Mouse (Mus musculus): ENCODE data around the gene Zbtb34. TPM values are rescaled to one million over a fixed set of nuclear protein-coding genes. Genes with fewer than 3 reads are reported as not detected.
A peak's percentile ranks its signal among the peaks of the same experiment; 100 is the strongest.

Gene Zbtb34
- polyA plus RNA-seq, 1 experiment from 2014 or later = 7.2 TPM

GRCm38 (mm10) chr2:33426640-33427398, 4.3 kb downstream of the Zbtb34 start:
- peaks cover 37% of the 10 kb centered on the region for H3K36me3 ChIP-seq
- no peaks in the 10 kb centered on the region for H3K9me3 ChIP-seq
- WGBS = 55% methylated on average over 10 of the region's 10 CpGs
- H3K4me3 ChIP-seq = no peak overlapping the region
- H3K4me1 ChIP-seq (replicated peaks) = peaks cover 43% of the 10 kb centered on the region
- no peaks in the 10 kb centered on the region for H3K27me3 ChIP-seq
- peak overlapping the region; percentile 19; the same call in 1 of the 2 replicates for H3K9ac ChIP-seq
- H3K27ac ChIP-seq = no peak overlapping the region
- ATAC-seq (ENCODE audit: low FRiP score) = no peak
- H3K4me2 ChIP-seq = no peak overlapping the region

- no peak overlapping the region for H3K9ac ChIP-seq
- no peak overlapping the region for H3K27ac ChIP-seq
- peaks cover 19% of the 10 kb centered on the region for H3K36me3 ChIP-seq
- H3K4me1 ChIP-seq (replicated peaks) = peaks cover 6% of the 10 kb centered on the region
- no peak for ATAC-seq (ENCODE audit: low FRiP score)
- 87% methylated on average over 4 of the region's 4 CpGs for WGBS
- no peaks in the 10 kb centered on the region for H3K9me3 ChIP-seq
- no peak overlapping the region for H3K4me2 ChIP-seq
- H3K4me3 ChIP-seq = no peak overlapping the region
- H3K27me3 ChIP-seq = no peaks in the 10 kb centered on the region
Measured at GRCm38 (mm10) chr2:33417454-33417853, 13.7 kb downstream of the Zbtb34 start.

GRCm38 (mm10) chr2:33414019-33414418, 17.1 kb downstream of the Zbtb34 start:
- H3K4me3 ChIP-seq = no peak overlapping the region
- ATAC-seq (ENCODE audit: low FRiP score) = no peak
- no peak overlapping the region for H3K27ac ChIP-seq
- peaks cover 41% of the 10 kb centered on the region for H3K36me3 ChIP-seq
- H3K9ac ChIP-seq = no peak overlapping the region
- no peaks in the 10 kb centered on the region for H3K9me3 ChIP-seq
- H3K4me1 ChIP-seq (replicated peaks) = 0 out of 2 replicates have a peak, but pooled peaks cover 8% of the 10 kb centered on the region
- H3K4me2 ChIP-seq = no peak overlapping the region
- WGBS = 95% methylated on average over 13 of the region's 13 CpGs
- no peaks in the 10 kb centered on the region for H3K27me3 ChIP-seq

GRCm38 (mm10) chr2:33412111-33412510, 19.0 kb downstream of the Zbtb34 start:
- Histone ChIP-seq H3K9me3 (no peaks in the 10 kb centered on the region), H3K27ac (no peak overlapping the region), H3K27me3 (no peaks in the 10 kb centered on the region), H3K9ac (no peak overlapping the region), H3K4me2 (no peak overlapping the region), H3K4me1 (replicated peaks) (peaks cover 11% of the 10 kb centered on the region), H3K36me3 (peaks cover 40% of the 10 kb centered on the region), H3K4me3 (no peak overlapping the region)
- no peak for ATAC-seq (ENCODE audit: low FRiP score)
- 88% methylated on average over 14 of the region's 14 CpGs for WGBS

- Histone ChIP-seq H3K27me3 (no peaks in the 10 kb centered on the region), H3K4me3 (no peak overlapping the region), H3K9ac (no peak overlapping the region), H3K36me3 (peaks cover 6% of the 10 kb centered on the region), H3K9me3 (no peaks in the 10 kb centered on the region), H3K4me1 (replicated peaks) (peaks cover 21% of the 10 kb centered on the region), H3K4me2 (no peak overlapping the region), H3K27ac (no peak overlapping the region)
- ATAC-seq (ENCODE audit: low FRiP score) = no peak
- 83% methylated on average over 4 of the region's 4 CpGs for WGBS
Measured at GRCm38 (mm10) chr2:33403511-33404003, 27.6 kb downstream of the Zbtb34 start.

GRCm38 (mm10) chr2:33402638-33403037, 28.5 kb downstream of the Zbtb34 start:
- Histone ChIP-seq H3K36me3 (peaks cover under 1% of the 10 kb centered on the region; the same call in 1 of the 2 replicates), H3K27me3 (no peaks in the 10 kb centered on the region), H3K9ac (no peak overlapping the region), H3K4me2 (no peak overlapping the region), H3K27ac (no peak overlapping the region), H3K4me3 (no peak overlapping the region), H3K9me3 (no peaks in the 10 kb centered on the region), H3K4me1 (replicated peaks) (peaks cover 17% of the 10 kb centered on the region)
- 64% methylated on average over 5 of the region's 5 CpGs for WGBS
- ATAC-seq (ENCODE audit: low FRiP score) = no peak

- Histone ChIP-seq H3K36me3 (no peaks in the 10 kb centered on the region; the same call in 1 of the 2 replicates), H3K4me2 (no peak overlapping the region), H3K4me1 (replicated peaks) (peaks cover 15% of the 10 kb centered on the region), H3K27ac (no peak overlapping the region), H3K4me3 (no peak overlapping the region), H3K9ac (no peak overlapping the region), H3K27me3 (no peaks in the 10 kb centered on the region), H3K9me3 (no peaks in the 10 kb centered on the region)
- no peak for ATAC-seq (ENCODE audit: low FRiP score)
- 33% methylated on average over 7 of the region's 7 CpGs for WGBS
Measured at GRCm38 (mm10) chr2:33402236-33402635, 28.9 kb downstream of the Zbtb34 start.

GRCm38 (mm10) chr2:33401217-33401616, 29.9 kb downstream of the Zbtb34 start:
- H3K4me1 ChIP-seq (replicated peaks) = peaks cover 7% of the 10 kb centered on the region
- WGBS = 31% methylated on average over 3 of the region's 3 CpGs
- no peak overlapping the region for H3K4me2 ChIP-seq
- no peak overlapping the region for H3K9ac ChIP-seq
- H3K9me3 ChIP-seq = no peaks in the 10 kb centered on the region
- H3K27ac ChIP-seq = no peak overlapping the region
- H3K36me3 ChIP-seq = no peaks in the 10 kb centered on the region; the same call in none of the 2 replicates
- no peak overlapping the region for H3K4me3 ChIP-seq
- ATAC-seq (ENCODE audit: low FRiP score) = no peak
- H3K27me3 ChIP-seq = no peaks in the 10 kb centered on the region

GRCm38 (mm10) chr2:33400541-33400940, 30.6 kb downstream of the Zbtb34 start:
- no peak overlapping the region for H3K4me2 ChIP-seq
- no peak for ATAC-seq (ENCODE audit: low FRiP score)
- H3K36me3 ChIP-seq = no peaks in the 10 kb centered on the region; the same call in none of the 2 replicates
- 0 out of 2 replicates have a peak, but pooled peaks cover 3% of the 10 kb centered on the region for H3K4me1 ChIP-seq (replicated peaks)
- H3K9ac ChIP-seq = no peak overlapping the region
- H3K27ac ChIP-seq = no peak overlapping the region
- H3K9me3 ChIP-seq = no peaks in the 10 kb centered on the region
- H3K27me3 ChIP-seq = no peaks in the 10 kb centered on the region
- 87% methylated on average over 5 of the region's 5 CpGs for WGBS
- H3K4me3 ChIP-seq = no peak overlapping the region

- no peak overlapping the region for H3K4me3 ChIP-seq
- H3K27me3 ChIP-seq = no peaks in the 10 kb centered on the region
- peaks cover 5% of the 10 kb centered on the region; the same call in 1 of the 2 replicates for H3K4me1 ChIP-seq (replicated peaks)
- H3K9me3 ChIP-seq = no peaks in the 10 kb centered on the region
- 83% methylated on average over 7 of the region's 7 CpGs for WGBS
- H3K36me3 ChIP-seq = no peaks in the 10 kb centered on the region; the same call in 1 of the 2 replicates
- ATAC-seq (ENCODE audit: low FRiP score) = no peak
- no peak overlapping the region for H3K4me2 ChIP-seq
- no peak overlapping the region for H3K9ac ChIP-seq
- H3K27ac ChIP-seq = no peak overlapping the region
Measured at GRCm38 (mm10) chr2:33399091-33399490, 32.0 kb downstream of the Zbtb34 start.

- Histone ChIP-seq H3K27ac (no peak overlapping the region), H3K4me3 (no peak overlapping the region), H3K4me1 (replicated peaks) (peaks cover 9% of the 10 kb centered on the region), H3K4me2 (no peak overlapping the region), H3K9ac (no peak overlapping the region), H3K27me3 (no peaks in the 10 kb centered on the region), H3K36me3 (no peaks in the 10 kb centered on the region; the same call in 1 of the 2 replicates), H3K9me3 (no peaks in the 10 kb centered on the region)
- ATAC-seq (ENCODE audit: low FRiP score) = no peak
- 66% methylated on average over 4 of the region's 4 CpGs for WGBS
Measured at GRCm38 (mm10) chr2:33397036-33397435, 34.1 kb downstream of the Zbtb34 start.

- H3K9ac ChIP-seq = no peak overlapping the region
- H3K36me3 ChIP-seq = no peaks in the 10 kb centered on the region; the same call in 1 of the 2 replicates
- H3K27me3 ChIP-seq = no peaks in the 10 kb centered on the region
- H3K4me3 ChIP-seq = no peak overlapping the region
- ATAC-seq (ENCODE audit: low FRiP score) = no peak
- no peaks in the 10 kb centered on the region for H3K9me3 ChIP-seq
- WGBS = 91% methylated on average over 2 of the region's 2 CpGs
- no peak overlapping the region for H3K4me2 ChIP-seq
- peaks cover 9% of the 10 kb centered on the region for H3K4me1 ChIP-seq (replicated peaks)
- no peak overlapping the region for H3K27ac ChIP-seq
Measured at GRCm38 (mm10) chr2:33395053-33395452, 36.1 kb downstream of the Zbtb34 start.
